Mouse (Mus musculus): Measurements from ENCODE around the gene Ubl7. TPM values are rescaled to one million over a fixed set of nuclear protein-coding genes. Genes with fewer than 3 reads are reported as not detected.
"Not testable (repeated sequence)": the region's sequence is repeated elsewhere in the genome, so short reads cannot be mapped to it uniquely, and the experiment has no call there.

Gene Ubl7
- polyA plus RNA-seq, 1 experiment from 2014 or later: 104 TPM

DNA sequence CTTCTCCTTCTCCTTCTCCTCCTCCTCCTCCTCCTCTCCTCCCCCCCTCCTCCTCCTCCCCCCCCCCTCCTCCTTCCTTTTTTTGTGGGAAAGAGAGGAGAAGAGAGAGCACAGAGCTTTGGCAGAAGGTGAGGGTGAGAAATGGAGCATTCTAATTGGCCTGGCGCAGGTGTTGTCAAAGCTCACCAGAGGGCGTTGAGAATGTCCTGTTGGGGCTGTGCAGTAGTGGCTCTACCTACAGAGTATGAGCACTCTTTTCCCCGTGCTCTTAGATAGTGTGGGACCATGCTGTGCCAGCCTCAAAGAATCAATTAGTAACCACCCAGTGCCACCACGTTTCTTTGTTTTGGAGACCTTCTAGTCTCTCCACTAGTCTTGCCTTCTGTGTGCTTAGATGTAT, 30.5 kb upstream of the Ubl7 start:
- 26% methylated on average over 4 of the region's 4 CpGs for WGBS
- ATAC-seq (ENCODE audit: insufficient number of reproducible peaks, low FRiP score): no peak
- no peak overlapping the region for H3K9ac ChIP-seq
- H3K4me3 ChIP-seq: no peak overlapping the region
- no peaks in the 10 kb centered on the region for H3K27me3 ChIP-seq (replicated peaks)
- no peak overlapping the region for H3K4me2 ChIP-seq
- H3K4me1 ChIP-seq (replicated peaks): 0 out of 2 replicates have a peak, but pooled peaks cover 8% of the 10 kb centered on the region
- no peak overlapping the region for H3K27ac ChIP-seq (ENCODE audit: poor library complexity, severe bottlenecking)
- no peaks in the 10 kb centered on the region for H3K36me3 ChIP-seq
- H3K9me3 ChIP-seq (replicated peaks): no peaks in the 10 kb centered on the region

DNA sequence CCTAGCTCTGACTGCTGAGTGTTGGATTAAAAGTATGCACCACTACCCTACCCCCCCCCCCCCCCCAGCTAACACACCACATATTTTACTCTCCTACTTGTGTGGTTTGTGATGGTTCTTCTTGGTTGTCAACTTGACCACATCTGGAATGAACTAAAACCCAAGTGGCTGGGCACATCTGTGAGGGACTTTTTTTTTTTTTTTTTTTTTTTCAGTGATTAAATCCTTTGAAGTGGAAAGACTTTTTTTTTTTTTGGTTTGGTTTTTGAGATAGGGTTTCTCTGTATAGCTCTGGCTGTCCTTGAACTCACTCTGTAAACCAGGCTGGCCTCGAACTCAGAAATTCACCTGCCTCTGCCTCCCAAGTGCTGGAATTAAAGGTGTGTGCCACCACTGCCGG, 29.0 kb upstream of the Ubl7 start:
- not testable (repeated sequence) for H3K4me3 ChIP-seq; H3K27ac ChIP-seq (ENCODE audit: poor library complexity, severe bottlenecking); H3K4me2 ChIP-seq; H3K4me1 ChIP-seq (replicated peaks); ATAC-seq (ENCODE audit: insufficient number of reproducible peaks, low FRiP score); H3K36me3 ChIP-seq; H3K9me3 ChIP-seq (replicated peaks); H3K27me3 ChIP-seq (replicated peaks); H3K9ac ChIP-seq
- 76% methylated on average over 2 of the region's 2 CpGs for WGBS

DNA sequence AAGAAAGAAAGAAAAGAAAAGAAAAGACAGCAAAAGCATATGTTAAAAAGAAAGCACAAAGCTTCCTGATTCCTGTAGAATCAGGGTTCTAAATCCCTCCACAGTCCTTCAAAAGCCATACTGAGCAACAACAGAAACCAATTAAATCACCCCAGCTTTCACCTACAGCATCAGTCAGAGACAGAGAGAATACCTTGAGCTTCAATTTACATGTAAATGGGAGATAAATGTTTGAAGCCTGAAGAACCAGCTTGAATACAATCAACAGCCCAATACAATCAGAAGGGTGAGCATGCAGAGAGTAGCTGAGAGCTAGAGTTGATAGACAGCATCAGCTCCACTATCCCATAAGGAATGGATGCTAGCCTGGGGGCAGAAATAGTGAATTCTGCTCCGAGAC, 27.4 kb upstream of the Ubl7 start:
- no peak for ATAC-seq (ENCODE audit: insufficient number of reproducible peaks, low FRiP score)
- H3K27ac ChIP-seq (ENCODE audit: poor library complexity, severe bottlenecking): no peak overlapping the region
- 0 out of 2 replicates have a peak, but pooled peaks cover 8% of the 10 kb centered on the region for H3K4me1 ChIP-seq (replicated peaks)
- no peaks in the 10 kb centered on the region for H3K27me3 ChIP-seq (replicated peaks)
- H3K9ac ChIP-seq: no peak overlapping the region
- H3K9me3 ChIP-seq (replicated peaks): no peaks in the 10 kb centered on the region
- H3K4me3 ChIP-seq: no peak overlapping the region
- H3K4me2 ChIP-seq: no peak overlapping the region
- WGBS: 56% methylated on average over 1 of the region's 1 CpGs
- no peaks in the 10 kb centered on the region for H3K36me3 ChIP-seq

GRCm38 (mm10) chr9:57888119-57888518, 22.7 kb upstream of the Ubl7 start:
- no peak overlapping the region for H3K4me3 ChIP-seq
- H3K27me3 ChIP-seq (replicated peaks): no peaks in the 10 kb centered on the region
- peak overlapping the region; percentile 20 for H3K4me2 ChIP-seq
- no peaks in the 10 kb centered on the region for H3K36me3 ChIP-seq
- no peaks in the 10 kb centered on the region for H3K4me1 ChIP-seq (replicated peaks)
- no peak overlapping the region for H3K27ac ChIP-seq (ENCODE audit: poor library complexity, severe bottlenecking)
- 42% methylated on average over 6 of the region's 6 CpGs for whole genome bisulfite sequencing
- no peaks in the 10 kb centered on the region for H3K9me3 ChIP-seq (replicated peaks)
- no peak overlapping the region for H3K9ac ChIP-seq
- no peak for ATAC-seq (ENCODE audit: insufficient number of reproducible peaks, low FRiP score)

DNA sequence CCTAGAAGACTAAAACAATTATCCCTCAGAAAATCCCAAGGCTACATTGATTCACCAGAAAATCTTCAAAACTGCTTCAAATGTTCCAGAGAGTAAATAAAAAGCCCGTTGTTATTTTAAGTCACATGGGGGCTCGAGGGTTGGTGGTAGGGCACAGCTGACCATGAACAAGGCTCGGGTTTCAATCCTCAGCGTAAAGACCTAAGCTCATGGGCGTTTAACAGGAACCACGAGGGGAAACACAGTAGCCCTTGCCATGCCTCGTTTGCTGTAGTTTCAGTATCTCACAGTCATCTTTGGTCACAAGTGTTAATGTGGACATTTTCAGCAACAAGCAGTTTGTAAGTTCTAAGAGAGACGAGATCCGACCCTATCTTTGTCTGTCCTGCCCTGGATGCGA, 10.3 kb upstream of the Ubl7 start:
- Histone ChIP-seq H3K27ac (ENCODE audit: poor library complexity, severe bottlenecking) (no peak overlapping the region), H3K27me3 (replicated peaks) (no peaks in the 10 kb centered on the region), H3K4me3 (no peak overlapping the region), H3K36me3 (no peaks in the 10 kb centered on the region), H3K4me2 (peak overlapping the region; percentile 54), H3K9ac (no peak overlapping the region), H3K4me1 (replicated peaks) (peaks cover 19% of the 10 kb centered on the region), H3K9me3 (replicated peaks) (no peaks in the 10 kb centered on the region)
- ATAC-seq (ENCODE audit: insufficient number of reproducible peaks, low FRiP score): no peak
- WGBS: 31% methylated on average over 10 of the region's 10 CpGs

- Histone ChIP-seq H3K36me3 (no peaks in the 10 kb centered on the region), H3K4me3 (peak overlapping the region; percentile 7; the same call in 1 of the 2 replicates), H3K9me3 (replicated peaks) (no peaks in the 10 kb centered on the region), H3K4me1 (replicated peaks) (peaks cover 19% of the 10 kb centered on the region), H3K9ac (no peak overlapping the region), H3K27ac (ENCODE audit: poor library complexity, severe bottlenecking) (peak overlapping the region; percentile 4), H3K27me3 (replicated peaks) (no peaks in the 10 kb centered on the region), H3K4me2 (peak overlapping the region; percentile 54)
- WGBS: 14% methylated on average over 9 of the region's 9 CpGs
- no peak for ATAC-seq (ENCODE audit: insufficient number of reproducible peaks, low FRiP score)
Measured at GRCm38 (mm10) chr9:57901197-57901596, 9.6 kb upstream of the Ubl7 start.

GRCm38 (mm10) chr9:57901601-57902000, 9.2 kb upstream of the Ubl7 start:
- ATAC-seq (ENCODE audit: insufficient number of reproducible peaks, low FRiP score): no peak
- H3K27me3 ChIP-seq (replicated peaks): no peaks in the 10 kb centered on the region
- no peaks in the 10 kb centered on the region for H3K9me3 ChIP-seq (replicated peaks)
- H3K36me3 ChIP-seq: no peaks in the 10 kb centered on the region
- H3K27ac ChIP-seq (ENCODE audit: poor library complexity, severe bottlenecking): peak overlapping the region; percentile 4
- no peak overlapping the region for H3K4me3 ChIP-seq
- 78% methylated on average over 3 of the region's 3 CpGs for WGBS
- peaks cover 19% of the 10 kb centered on the region for H3K4me1 ChIP-seq (replicated peaks)
- H3K9ac ChIP-seq: no peak overlapping the region
- peak overlapping the region; percentile 54 for H3K4me2 ChIP-seq

DNA sequence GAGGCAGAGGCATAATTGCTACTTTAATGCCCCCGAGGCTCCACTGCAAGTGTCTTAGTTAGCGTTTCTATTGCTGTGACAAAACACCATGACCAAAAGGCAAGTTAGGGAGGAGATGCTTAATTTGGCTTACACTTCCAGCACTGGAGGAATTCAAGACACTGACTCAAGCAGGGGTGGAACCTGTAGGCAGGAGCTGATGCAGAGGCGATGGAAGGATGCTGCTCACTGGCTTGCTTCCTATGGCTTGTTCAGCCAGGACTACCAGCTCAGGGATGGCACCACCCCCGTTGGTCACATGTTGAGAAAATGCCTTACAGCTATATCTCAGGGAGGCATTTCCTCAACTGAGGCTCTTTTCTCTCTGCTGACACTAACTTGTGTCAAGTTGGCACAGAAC, 8.6 kb upstream of the Ubl7 start:
- ATAC-seq (ENCODE audit: insufficient number of reproducible peaks, low FRiP score): no peak
- 83% methylated on average over 4 of the region's 4 CpGs for WGBS
- H3K4me3 ChIP-seq: no peak overlapping the region
- H3K27ac ChIP-seq (ENCODE audit: poor library complexity, severe bottlenecking): no peak overlapping the region
- H3K27me3 ChIP-seq (replicated peaks): no peaks in the 10 kb centered on the region
- no peaks in the 10 kb centered on the region for H3K9me3 ChIP-seq (replicated peaks)
- H3K4me2 ChIP-seq: no peak overlapping the region
- H3K9ac ChIP-seq: no peak overlapping the region
- H3K36me3 ChIP-seq: no peaks in the 10 kb centered on the region
- H3K4me1 ChIP-seq (replicated peaks): peaks cover 19% of the 10 kb centered on the region

- no peaks in the 10 kb centered on the region for H3K27me3 ChIP-seq (replicated peaks)
- WGBS: 55% methylated on average over 8 of the region's 8 CpGs
- no peaks in the 10 kb centered on the region for H3K36me3 ChIP-seq
- H3K9ac ChIP-seq: peak overlapping the region; percentile 3; the same call in 1 of the 2 replicates
- H3K4me3 ChIP-seq: no peak overlapping the region
- no peak for ATAC-seq (ENCODE audit: insufficient number of reproducible peaks, low FRiP score)
- no peak overlapping the region for H3K4me2 ChIP-seq
- no peak overlapping the region for H3K27ac ChIP-seq (ENCODE audit: poor library complexity, severe bottlenecking)
- no peaks in the 10 kb centered on the region for H3K9me3 ChIP-seq (replicated peaks)
- H3K4me1 ChIP-seq (replicated peaks): peaks cover 19% of the 10 kb centered on the region
Measured at GRCm38 (mm10) chr9:57903589-57904249, 7.1 kb upstream of the Ubl7 start.

- no peak overlapping the region for H3K4me2 ChIP-seq
- H3K27me3 ChIP-seq (replicated peaks): no peaks in the 10 kb centered on the region
- no peaks in the 10 kb centered on the region for H3K36me3 ChIP-seq
- no peak overlapping the region for H3K27ac ChIP-seq (ENCODE audit: poor library complexity, severe bottlenecking)
- no peak overlapping the region for H3K9ac ChIP-seq
- ATAC-seq (ENCODE audit: insufficient number of reproducible peaks, low FRiP score): no peak
- no peak overlapping the region for H3K4me3 ChIP-seq
- H3K9me3 ChIP-seq (replicated peaks): no peaks in the 10 kb centered on the region
- H3K4me1 ChIP-seq (replicated peaks): peaks cover 19% of the 10 kb centered on the region
- WGBS: 81% methylated on average over 5 of the region's 5 CpGs
Measured at GRCm38 (mm10) chr9:57904250-57904644, 6.5 kb upstream of the Ubl7 start.

- WGBS: 74% methylated on average over 6 of the region's 6 CpGs
- no peak overlapping the region for H3K9ac ChIP-seq
- no peaks in the 10 kb centered on the region for H3K36me3 ChIP-seq
- peaks cover 12% of the 10 kb centered on the region for H3K4me1 ChIP-seq (replicated peaks)
- no peaks in the 10 kb centered on the region for H3K9me3 ChIP-seq (replicated peaks)
- H3K27me3 ChIP-seq (replicated peaks): no peaks in the 10 kb centered on the region
- no peak overlapping the region for H3K27ac ChIP-seq (ENCODE audit: poor library complexity, severe bottlenecking)
- no peak overlapping the region for H3K4me3 ChIP-seq
- H3K4me2 ChIP-seq: no peak overlapping the region
- ATAC-seq (ENCODE audit: insufficient number of reproducible peaks, low FRiP score): no peak
Measured at GRCm38 (mm10) chr9:57907206-57907605, 3.6 kb upstream of the Ubl7 start.

GRCm38 (mm10) chr9:57912571-57912970, 1.8 kb downstream of the Ubl7 start:
- Histone ChIP-seq H3K36me3 (peaks cover 14% of the 10 kb centered on the region), H3K27me3 (replicated peaks) (no peaks in the 10 kb centered on the region), H3K4me1 (replicated peaks) (peaks cover 7% of the 10 kb centered on the region), H3K4me2 (no peak overlapping the region), H3K27ac (ENCODE audit: poor library complexity, severe bottlenecking) (no peak overlapping the region), H3K4me3 (no peak overlapping the region), H3K9ac (no peak overlapping the region), H3K9me3 (replicated peaks) (no peaks in the 10 kb centered on the region)
- WGBS: 96% methylated on average over 5 of the region's 5 CpGs
- no peak for ATAC-seq (ENCODE audit: insufficient number of reproducible peaks, low FRiP score)
